Mouse (Mus musculus) bone marrow macrophage, adult 2 months (primary cell): ENCODE measurements around the gene Txndc2. TPM values are rescaled to one million over a fixed set of nuclear protein-coding genes. Genes with fewer than 3 reads are reported as not detected.

ENCODE experiments used
- H3K27ac ChIP-seq: 2 replicates; pipeline ENCODE4 v1.5.1; 2012; ENCODE audit warnings: low read depth, low read length; ENCODE audit not compliant: insufficient read depth
- H3K4me1 ChIP-seq: 2 replicates; pipeline ENCODE4 v1.6.1; 2012; ENCODE audit warnings: low read length; ENCODE audit not compliant: control insufficient read depth, insufficient read depth
- H3K4me3 ChIP-seq: 2 replicates; pipeline ENCODE4 v1.5.1; 2012; ENCODE audit warnings: mild to moderate bottlenecking, low read length, moderate library complexity; ENCODE audit not compliant: insufficient read depth
- CTCF ChIP-seq: IDR thresholded peaks from 2 replicates; pipeline ENCODE4 v1.5.1; 2012; ENCODE audit warnings: low read depth, mild to moderate bottlenecking, low read length, moderate library complexity
- POLR2A ChIP-seq: IDR thresholded peaks from 2 replicates; pipeline ENCODE4 v1.6.1; 2012; ENCODE audit warnings: mild to moderate bottlenecking, low read depth, low read length, borderline replicate concordance
- polyA plus RNA-seq: library from polyadenylated mRNA; stranded (reverse); fragments of >200 nt; gene quantifications from 2 replicates; pipeline ENCODE4 v1.2.4, GENCODE M21; 2012; ENCODE audit not compliant: missing spikeins, insufficient read depth, insufficient read length

Txndc2 gene
- polyA plus RNA-seq, 1 experiment: not detected

GRCm38 (mm10) chr17:65613463-65614412 is 28.2 kb downstream of the Txndc2 start, which contains the start of gene Vapa:
TSS of gene Vapa (minus strand) at chr17:65613555.
- peak within 1 kb of the TSS; percentile 93 for H3K27ac ChIP-seq
- peaks cover 23% of the 10 kb centered on the region for H3K4me1 ChIP-seq
- no peak for TF ChIP-seq CTCF
- no peak; the same call in 1 of the 2 replicates for TF ChIP-seq POLR2A
- H3K4me3 ChIP-seq: peak within 1 kb of the TSS; percentile 98

DNA sequence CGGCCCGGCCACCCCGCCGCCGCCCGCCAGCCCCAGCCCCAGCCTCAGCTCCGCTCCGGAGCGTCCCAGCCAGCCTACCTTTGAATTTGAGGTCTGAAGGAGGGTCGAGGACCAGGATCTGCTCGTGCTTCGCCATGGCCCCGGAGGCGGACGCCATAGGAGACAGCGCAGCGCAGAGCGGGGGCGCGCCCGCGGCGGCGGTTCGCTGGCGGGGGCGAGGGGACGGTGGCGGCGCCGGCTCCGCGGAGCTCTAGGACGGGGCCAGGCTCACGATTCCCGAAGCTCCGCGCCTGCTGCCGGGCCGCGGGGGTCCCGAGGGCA is 28.9 kb downstream of the Txndc2 start:
- TF ChIP-seq CTCF: no peak
- no peak for TF ChIP-seq POLR2A
- Histone ChIP-seq H3K4me1 (peaks cover 22% of the 10 kb centered on the region), H3K4me3 (peak overlapping the region; percentile 98), H3K27ac (peak overlapping the region; percentile 93)

- H3K27ac ChIP-seq: peak overlapping the region; percentile 93
- H3K4me1 ChIP-seq: peaks cover 26% of the 10 kb centered on the region
- peak overlapping the region; percentile 98 for H3K4me3 ChIP-seq
- no peak for TF ChIP-seq CTCF
- no peak for TF ChIP-seq POLR2A
Observed at GRCm38 (mm10) chr17:65612391-65613141, 29.4 kb downstream of the Txndc2 start.

DNA sequence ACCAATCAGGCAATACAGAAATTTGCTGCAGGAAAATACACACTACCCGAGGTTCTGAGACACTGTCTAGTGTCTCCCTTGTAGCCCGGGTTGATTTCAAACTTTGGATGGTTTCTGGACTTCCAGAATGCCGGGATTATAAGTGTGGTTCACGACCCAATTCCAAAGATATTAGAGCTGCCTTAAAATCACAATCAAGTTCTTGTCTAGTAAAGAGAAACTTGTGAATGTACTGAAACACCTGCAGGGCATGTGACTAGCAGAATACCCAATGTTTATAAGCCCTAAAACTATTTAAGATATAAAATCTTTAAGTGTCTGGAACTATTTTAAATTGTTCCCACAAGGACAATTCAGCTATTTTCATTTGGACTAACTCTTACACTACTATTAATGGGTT is 30.2 kb downstream of the Txndc2 start:
- Histone ChIP-seq H3K27ac (no peak overlapping the region), H3K4me3 (peak overlapping the region; percentile 98), H3K4me1 (peaks cover 32% of the 10 kb centered on the region)
- TF ChIP-seq POLR2A: no peak
- no peak for TF ChIP-seq CTCF

- Histone ChIP-seq H3K27ac (no peak overlapping the region), H3K4me3 (no peak overlapping the region), H3K4me1 (peaks cover 47% of the 10 kb centered on the region)
- no peak for TF ChIP-seq POLR2A
- TF ChIP-seq CTCF: no peak
Observed at GRCm38 (mm10) chr17:65608743-65609142, 33.2 kb downstream of the Txndc2 start.

DNA sequence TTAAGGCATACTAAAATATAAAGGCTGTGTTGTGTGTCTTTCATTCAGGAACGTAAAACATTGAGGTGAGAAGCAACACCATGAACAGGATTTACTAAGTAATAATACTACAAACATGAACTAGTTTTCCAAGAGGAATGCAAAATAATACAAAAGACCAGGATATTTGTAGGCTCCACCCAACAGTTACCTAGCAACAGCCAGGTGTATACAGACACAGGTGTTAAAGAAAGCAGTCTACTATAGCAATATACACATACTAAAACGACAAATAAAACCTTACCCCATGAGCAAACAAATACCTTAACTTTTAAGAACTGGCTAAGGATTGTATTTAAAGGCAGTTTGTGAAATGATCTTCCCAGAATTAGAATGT is 33.7 kb downstream of the Txndc2 start:
- Histone ChIP-seq H3K4me3 (no peak overlapping the region), H3K27ac (peak overlapping the region; percentile 51; the same call in 1 of the 2 replicates), H3K4me1 (peaks cover 47% of the 10 kb centered on the region)
- TF ChIP-seq POLR2A (no peak), CTCF (no peak)

- no peak for TF ChIP-seq CTCF
- TF ChIP-seq POLR2A: no peak
- H3K4me1 ChIP-seq: peaks cover 47% of the 10 kb centered on the region
- peak overlapping the region; percentile 19 for H3K4me3 ChIP-seq
- H3K27ac ChIP-seq: peak overlapping the region; percentile 60
Observed at GRCm38 (mm10) chr17:65607574-65608311, 34.2 kb downstream of the Txndc2 start.

DNA sequence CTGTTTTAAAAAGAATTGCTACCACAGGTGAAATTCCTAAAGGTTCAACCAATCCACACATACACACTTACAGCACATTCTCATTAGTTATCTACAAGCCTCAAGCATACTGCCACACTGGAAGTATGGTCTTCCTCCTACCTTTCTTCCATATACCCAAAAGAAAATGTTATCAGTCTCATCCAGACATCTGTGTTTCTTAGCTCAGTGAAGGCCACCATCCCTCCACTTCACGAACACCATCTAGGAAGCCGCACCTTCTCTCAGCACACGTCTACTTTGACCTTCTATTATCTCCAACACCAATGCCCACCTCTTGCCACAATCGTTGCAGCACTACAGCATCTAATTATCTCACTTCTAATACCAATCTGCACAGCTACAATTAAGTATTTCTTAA is 36.0 kb downstream of the Txndc2 start:
- no peak overlapping the region for H3K4me3 ChIP-seq
- no peak overlapping the region for H3K27ac ChIP-seq
- TF ChIP-seq CTCF (no peak), POLR2A (no peak)
- H3K4me1 ChIP-seq: peaks cover 51% of the 10 kb centered on the region

DNA sequence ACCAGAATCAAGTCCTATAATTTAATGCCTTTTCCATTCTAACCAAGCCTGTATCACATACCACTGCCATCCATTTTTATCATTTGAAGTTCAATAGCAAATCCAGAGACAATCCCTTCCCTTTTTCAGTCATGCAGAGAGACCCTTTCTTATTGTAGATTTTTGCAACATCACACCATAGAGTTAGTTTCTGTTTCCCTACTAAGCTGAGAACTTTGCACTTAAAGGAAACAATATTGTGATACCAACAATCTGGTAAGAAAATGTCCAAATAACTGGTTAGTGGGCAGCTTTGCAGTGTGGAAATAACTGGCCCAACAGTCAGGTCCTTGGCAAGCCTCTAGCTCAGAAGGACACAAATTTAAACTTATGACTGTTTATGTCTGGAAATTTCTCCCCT is 37.1 kb downstream of the Txndc2 start:
- no peak for TF ChIP-seq CTCF
- TF ChIP-seq POLR2A: no peak
- H3K27ac ChIP-seq: no peak overlapping the region
- H3K4me3 ChIP-seq: no peak overlapping the region
- H3K4me1 ChIP-seq: peaks cover 51% of the 10 kb centered on the region
